Comparison of ENCODE assay signal across 8 mouse cellular contexts in the genomic region with DNA sequence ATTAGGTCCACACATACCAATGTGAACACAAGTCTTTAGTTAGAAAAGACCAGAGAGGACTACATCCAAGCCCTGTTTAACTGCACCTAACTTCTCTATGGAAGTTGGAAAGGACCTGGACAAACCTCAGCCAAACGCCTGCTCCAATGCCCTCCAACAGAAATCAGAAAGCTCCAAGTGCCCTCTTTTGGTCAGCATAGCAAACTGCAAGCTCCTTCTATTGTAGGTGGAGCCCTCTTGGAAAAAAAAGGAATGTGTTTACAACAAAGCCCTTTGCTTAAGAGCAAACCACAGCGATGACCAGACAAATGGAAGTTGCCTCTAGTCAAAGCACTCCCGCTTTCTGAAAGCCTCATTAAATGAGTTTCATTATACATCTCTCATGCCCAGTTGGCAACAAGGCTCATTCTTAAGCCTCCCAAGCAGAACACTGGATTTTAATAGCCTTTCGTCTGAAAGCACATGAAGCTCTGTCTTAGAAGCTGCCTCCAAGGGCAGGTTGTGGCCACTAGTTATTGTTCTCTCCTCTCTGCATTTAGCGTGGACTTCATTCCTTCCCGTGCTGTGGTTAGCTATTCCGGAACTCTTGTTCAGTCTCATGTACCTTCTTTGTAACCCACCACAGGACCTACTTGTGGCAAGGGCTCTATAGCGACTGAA. TPM values are rescaled to one million over a fixed set of nuclear protein-coding genes. Genes with fewer than 3 reads are reported as not detected.
DNase-seq lines count a peak whose midpoint lies in the region; ATAC-seq and TF ChIP-seq lines count a peak whose summit lies in the region.

No protein-coding gene starts in this region.

- peak; percentile 77 for TF ChIP-seq RAD21 in CH12.LX (IDR thresholded peaks at IDR 0.05; ENCODE audit: low read depth, low read length)

- no peaks in the 10 kb centered on the region for H3K9me3 ChIP-seq in CH12.LX (replicated peaks; ENCODE audit: low read length)
- no peaks in the 10 kb centered on the region for H3K9me3 ChIP-seq in heart, postnatal 0 days (replicated peaks; ENCODE audit: control insufficient read depth, low read length)
- no peaks in the 10 kb centered on the region for H3K9me3 ChIP-seq in midbrain, embryonic 11.5 days (ENCODE audit: control insufficient read depth, low read length)

- no peak for TF ChIP-seq POLR2A in CH12.LX (IDR thresholded peaks at IDR 0.05; ENCODE audit: low read depth, low read length)
- no peak for TF ChIP-seq POLR2A in cortical plate, adult 2 months (IDR thresholded peaks at IDR 0.05; ENCODE audit: extremely low read depth, insufficient read depth, low read length)

- no peaks in the 10 kb centered on the region for H3K36me3 ChIP-seq in CH12.LX (replicated peaks in 1 of 2; ENCODE audit: control insufficient read depth in 1 of 2, insufficient read depth in 1 of 2, low read length in 1 of 2)
- H3K36me3 ChIP-seq in heart, postnatal 0 days (replicated peaks; ENCODE audit: control insufficient read depth, insufficient read depth, low read length), result no peaks in the 10 kb centered on the region
- H3K36me3 ChIP-seq in midbrain, embryonic 11.5 days (ENCODE audit: control insufficient read depth, insufficient read depth, low read length), result no peaks in the 10 kb centered on the region

- no peaks in the 10 kb centered on the region for H3K4me1 ChIP-seq in CH12.LX (ENCODE audit: control insufficient read depth in 1 of 2, insufficient read depth in 2 of 2)
- no peaks in the 10 kb centered on the region; the same call in 1 of the 2 replicates for H3K4me1 ChIP-seq in cortical plate, adult 2 months (ENCODE audit: control insufficient read depth, insufficient read depth, low read length)
- no peaks in the 10 kb centered on the region for H3K4me1 ChIP-seq in heart, postnatal 0 days (ENCODE audit: control insufficient read depth, insufficient read depth)
- H3K4me1 ChIP-seq in midbrain, embryonic 11.5 days (ENCODE audit: control insufficient read depth, insufficient read depth, low read length), result no peaks in the 10 kb centered on the region

- H3K79me2 ChIP-seq in CH12.LX (replicated peaks; ENCODE audit: control insufficient read depth, extremely low read depth, insufficient read depth, poor library complexity, severe bottlenecking), result no peaks in the 10 kb centered on the region

- H3K27ac ChIP-seq in CH12.LX (ENCODE audit: insufficient read depth, low read depth), result no peak overlapping the region
- H3K27ac ChIP-seq in cortical plate, adult 2 months (ENCODE audit: insufficient read depth, low read length), result no peak overlapping the region
- H3K27ac ChIP-seq in heart, postnatal 0 days (ENCODE audit: low read depth), result no peak overlapping the region
- H3K27ac ChIP-seq in midbrain, embryonic 11.5 days (ENCODE audit: low read depth, low read length), result no peak overlapping the region

- dilution Hi-C loops in CH12.LX (cut with MboI; ENCODE audit: extremely low pct_ligation_motif_present, extremely low pct_unique_long_range_greater_than_20kb, low sequenced_read_pairs), result no loop called here

- H3K27me3 ChIP-seq in CH12.LX (replicated peaks), result no peaks in the 10 kb centered on the region
- H3K27me3 ChIP-seq in heart, postnatal 0 days (ENCODE audit: control insufficient read depth, insufficient read depth, low read length), result no peaks in the 10 kb centered on the region
- no peaks in the 10 kb centered on the region; the same call in 1 of the 2 replicates for H3K27me3 ChIP-seq in midbrain, embryonic 11.5 days (ENCODE audit: control insufficient read depth, insufficient read depth, low read length)

- no peak overlapping the region for H3K4me3 ChIP-seq in CH12.LX (replicated peaks in 1 of 3; ENCODE audit: low read depth in 2 of 3, low read length in 2 of 3, poor library complexity in 1 of 3)
- no peak overlapping the region for H3K4me3 ChIP-seq in cortical plate, adult 2 months (ENCODE audit: insufficient read depth, low read length)
- H3K4me3 ChIP-seq in heart, postnatal 0 days (ENCODE audit: low read depth, low read length), result no peak overlapping the region
- H3K4me3 ChIP-seq in midbrain, embryonic 11.5 days (ENCODE audit: low read depth, low read length), result no peak overlapping the region

- in situ Hi-C loops in CH12.LX (cut with MboI; ENCODE audit: low pct_ligation_motif_present, low pct_unique_long_range_greater_than_20kb, low sequenced_read_pairs), result no loop called here

- DNase-seq in 3134 (ENCODE audit: extremely low read depth, insufficient read length, low spot score) (peak; percentile 2), CH12.LX (ENCODE audit: extremely low read depth) (peak; percentile 27)
- peak; percentile 72 for DNase-seq in heart, postnatal 0 days (ENCODE audit: low spot score)
- peak; percentile 44 to 57 for DNase-seq in kidney, postnatal 25 days
- DNase-seq in midbrain, embryonic 11.5 days (ENCODE audit: low spot score, missing footprints), result peak; percentile 88
- no peak for DNase-seq in thymus, postnatal 14 days
- DNase-seq in urinary bladder, adult 2 months (ENCODE audit: low spot score), result no peak

- TF ChIP-seq CTCF in CH12.LX (conservative IDR thresholded peaks at IDR 0.05 in 1 of 2, IDR thresholded peaks at IDR 0.05 in 1 of 2; ENCODE audit: low read depth in 2 of 2, low read length in 2 of 2), result peak; percentile 45 to 79; a peak in 3 of 4 replicates
- peak; percentile 69; the same call in 1 of the 2 replicates for TF ChIP-seq CTCF in cortical plate, adult 2 months (IDR thresholded peaks at IDR 0.05; ENCODE audit: extremely low read depth, insufficient read depth, low read length)
- peak; percentile 63 for TF ChIP-seq CTCF in heart, postnatal 0 days (IDR thresholded peaks at IDR 0.05; ENCODE audit: low read depth)

- no peak for TF ChIP-seq EP300 in CH12.LX (IDR thresholded peaks at IDR 0.05; ENCODE audit: low read length)
- no peak for TF ChIP-seq EP300 in heart, postnatal 0 days (IDR thresholded peaks at IDR 0.05; ENCODE audit: low read depth)

- H3K4me2 ChIP-seq in CH12.LX (ENCODE audit: insufficient read depth, low read depth, poor library complexity, severe bottlenecking), result no peak overlapping the region
- H3K4me2 ChIP-seq in heart, postnatal 0 days (ENCODE audit: low read depth, low read length), result no peak overlapping the region
- H3K4me2 ChIP-seq in midbrain, embryonic 11.5 days, result no peak overlapping the region

- no peak overlapping the region for H3K9ac ChIP-seq in CH12.LX (ENCODE audit: insufficient read depth, low read depth)
- H3K9ac ChIP-seq in heart, postnatal 0 days (replicated peaks; ENCODE audit: low read depth, low read length), result no peak overlapping the region
- H3K9ac ChIP-seq in midbrain, embryonic 11.5 days (ENCODE audit: low read length), result no peak overlapping the region

- WGBS in heart, postnatal 0 days, result 39% methylated on average over 8 of the region's 8 CpGs
- WGBS in midbrain, embryonic 11.5 days, result 31% methylated on average over 8 of the region's 8 CpGs

- peak; percentile 63 for ATAC-seq in heart, postnatal 0 days (ENCODE audit: insufficient read depth, low read depth)
- peak; percentile 74; the same call in 1 of the 2 replicates for ATAC-seq in midbrain, embryonic 11.5 days (ENCODE audit: low FRiP score)

TF ChIP-seq in CH12.LX, 34 proteins besides CTCF, POLR2A, EP300 and RAD21:
- TF ChIP-seq SMC3 (IDR thresholded peaks at IDR 0.05; ENCODE audit: low read depth, low read length) (peak; percentile 65), ZNF384 (IDR thresholded peaks at IDR 0.05; ENCODE audit: low read depth, low read length) (peak; percentile 55), ETS1 (conservative IDR thresholded peaks at IDR 0.05; ENCODE audit: low read depth, low read length) (no peak)

RNA-seq across cellular contexts. Expression of gene Tmco5, which starts 39.8 kb away (rescaled TPM):
- not detected in 2 replicates for total RNA-seq in CH12.LX (2012; rRNA removed)
- not detected in 2 replicates for total RNA-seq in CH12.LX (2014; rRNA removed)
- polyA plus RNA-seq in CH12.LX (2012; ENCODE audit: insufficient read length, low read depth), result not detected in 2 replicates
- polyA plus RNA-seq in cortical plate, adult 2 months (2012; rRNA removed), result 2.8 and 3.6 TPM in 2 replicates
- total RNA-seq in heart, postnatal 0 days (2014; rRNA removed; ENCODE audit: low replicate concordance), result not detected in 2 replicates
- polyA plus RNA-seq in heart, postnatal 0 days (2015; fragmentation: Nextera tagmentation; extraction: Ambion mirVana), result not detected in 2 replicates
- polyA plus RNA-seq in midbrain, embryonic 11.5 days (2014; fragmentation: Nextera tagmentation; extraction: Ambion mirVana), result not detected in 2 replicates
- polyA plus RNA-seq in urinary bladder, adult 2 months (2012; rRNA removed), result not detected in 2 replicates

Comparison
In these comparisons a context has a peak if more than half of its experiments do, and no peak if none do; other contexts are left out.
1. DNase-seq: peak in 3134 (single experiment), CH12.LX (single experiment), heart, postnatal 0 days (single experiment), kidney, postnatal 25 days (2 of 2) and midbrain, embryonic 11.5 days (single experiment); none in thymus, postnatal 14 days (single experiment) and urinary bladder, adult 2 months (single experiment).
2. Peak in every context shown above with its lines, with median percentiles within 50 percentile points of each other: CTCF ChIP-seq.